Mouse (Mus musculus): ENCODE results near the gene Intu.

DNA sequence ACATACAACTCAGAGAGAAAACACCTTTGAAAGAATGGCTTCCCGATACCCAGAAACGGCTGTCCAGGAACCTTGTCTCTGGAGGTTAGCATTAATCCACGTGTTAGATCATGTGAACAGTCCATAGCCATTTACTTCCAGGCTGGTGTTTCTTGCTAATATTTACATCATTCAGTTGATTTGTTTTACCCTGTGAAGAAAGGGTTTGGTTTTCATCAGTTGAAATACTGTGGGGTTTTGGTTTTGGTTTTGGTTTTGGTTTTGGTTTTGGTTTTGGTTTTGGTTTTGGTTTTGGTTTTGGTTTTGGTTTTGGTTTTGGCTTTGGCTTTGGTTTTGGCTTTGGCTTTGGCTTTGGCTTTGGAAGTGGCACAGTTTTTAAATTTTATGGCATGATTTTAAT lies 5.0 kb upstream of the Intu start:
- TF ChIP-seq CTCF (IDR thresholded peaks at IDR 0.05; ENCODE audit: control insufficient read depth, insufficient read depth, low read length) (no peak), POLR2A (IDR thresholded peaks at IDR 0.05; ENCODE audit: borderline replicate concordance, control insufficient read depth, low read depth, low read length) (no peak)

All from bone marrow, adult 2 months (tissue).